Mouse (Mus musculus): ENCODE results near the gene Fam222b. TPM values are rescaled to one million over a fixed set of nuclear protein-coding genes. Genes with fewer than 3 reads are reported as not detected.

The Fam222b gene
- total RNA-seq, 2 experiments from 2014 or later: 6.5 to 13.5 TPM

DNA sequence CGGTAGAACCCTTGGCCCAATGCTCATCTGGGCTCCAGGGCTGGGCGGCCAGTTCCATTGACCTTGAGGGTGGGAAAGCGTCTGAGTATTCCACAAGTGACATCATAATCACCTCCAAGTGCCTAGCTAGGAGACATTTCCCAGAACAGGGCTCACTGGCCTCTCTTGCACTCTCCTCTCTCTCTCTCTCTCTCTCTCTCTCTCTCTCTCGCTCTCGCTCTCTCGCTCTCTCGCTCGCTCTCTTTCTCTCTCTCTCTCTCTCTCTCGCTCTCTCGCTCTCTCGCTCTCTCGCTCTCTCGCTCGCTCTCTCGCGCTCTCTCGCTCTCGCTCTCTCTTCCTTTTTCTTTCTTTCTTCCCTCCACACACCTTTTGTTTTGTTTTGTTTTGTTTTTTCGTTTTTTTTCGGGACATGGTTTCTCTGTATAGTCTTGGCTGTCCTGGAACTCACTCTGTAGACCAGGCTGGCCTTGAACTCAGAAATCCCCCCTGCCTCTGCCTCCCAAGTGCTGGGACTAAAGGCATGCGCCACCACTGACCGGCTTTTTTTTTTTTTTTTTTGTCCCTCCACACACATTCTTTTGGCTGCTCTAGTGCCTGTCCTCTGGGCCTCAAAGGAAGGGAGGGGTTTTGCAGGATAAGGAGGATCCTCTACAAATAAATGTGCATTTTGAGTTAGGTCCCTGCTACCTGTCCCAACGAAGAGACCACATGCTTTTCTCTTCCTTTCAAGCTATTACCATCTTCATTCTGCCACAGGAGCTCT is 100.8 kb downstream of the Fam222b start:
- no peak for ATAC-seq (replicated peaks; ENCODE audit: poor library complexity, severe bottlenecking)

DNA sequence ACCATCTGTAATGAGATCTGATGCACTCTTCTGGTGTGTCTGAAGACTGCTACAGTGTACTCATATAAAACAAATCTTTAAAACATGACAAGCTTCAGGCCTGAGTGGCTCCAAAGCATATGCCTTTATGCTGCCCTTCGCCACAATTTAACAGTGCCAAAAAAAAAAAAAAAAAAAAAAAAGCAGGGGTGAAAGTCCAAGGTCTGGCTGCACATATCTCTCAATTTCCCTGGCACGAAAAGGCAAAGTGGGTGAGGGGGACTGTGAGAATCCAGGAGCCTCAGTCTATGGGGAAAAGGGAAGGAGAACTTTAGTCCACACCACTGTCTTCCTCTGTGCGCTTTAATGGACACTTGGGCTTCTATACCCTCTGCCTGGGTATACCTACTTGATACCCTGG is 107.9 kb downstream of the Fam222b start:
- no peak for ATAC-seq (replicated peaks; ENCODE audit: poor library complexity, severe bottlenecking)

DNA sequence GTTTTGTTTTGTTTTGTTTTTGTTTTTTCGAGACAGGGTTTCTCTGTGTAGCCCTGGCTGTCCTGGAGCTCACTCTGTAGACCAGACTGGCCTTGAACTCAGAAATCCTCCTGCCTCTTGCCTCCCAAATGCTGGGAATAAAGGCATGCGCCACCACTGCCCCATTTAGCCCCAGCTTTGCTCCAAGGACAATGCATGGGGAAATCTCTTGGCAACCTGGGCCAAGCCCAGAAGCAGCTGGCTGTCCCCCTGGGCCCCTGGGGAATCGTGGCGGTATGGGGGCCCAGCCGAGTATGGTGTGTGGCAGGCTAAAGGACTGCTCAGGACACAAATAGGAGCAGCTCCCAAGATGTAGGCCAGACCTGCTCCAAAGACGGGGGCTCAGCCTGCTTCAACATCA is 109.8 kb downstream of the Fam222b start:
- no peak for ATAC-seq (replicated peaks; ENCODE audit: poor library complexity, severe bottlenecking)

DNA sequence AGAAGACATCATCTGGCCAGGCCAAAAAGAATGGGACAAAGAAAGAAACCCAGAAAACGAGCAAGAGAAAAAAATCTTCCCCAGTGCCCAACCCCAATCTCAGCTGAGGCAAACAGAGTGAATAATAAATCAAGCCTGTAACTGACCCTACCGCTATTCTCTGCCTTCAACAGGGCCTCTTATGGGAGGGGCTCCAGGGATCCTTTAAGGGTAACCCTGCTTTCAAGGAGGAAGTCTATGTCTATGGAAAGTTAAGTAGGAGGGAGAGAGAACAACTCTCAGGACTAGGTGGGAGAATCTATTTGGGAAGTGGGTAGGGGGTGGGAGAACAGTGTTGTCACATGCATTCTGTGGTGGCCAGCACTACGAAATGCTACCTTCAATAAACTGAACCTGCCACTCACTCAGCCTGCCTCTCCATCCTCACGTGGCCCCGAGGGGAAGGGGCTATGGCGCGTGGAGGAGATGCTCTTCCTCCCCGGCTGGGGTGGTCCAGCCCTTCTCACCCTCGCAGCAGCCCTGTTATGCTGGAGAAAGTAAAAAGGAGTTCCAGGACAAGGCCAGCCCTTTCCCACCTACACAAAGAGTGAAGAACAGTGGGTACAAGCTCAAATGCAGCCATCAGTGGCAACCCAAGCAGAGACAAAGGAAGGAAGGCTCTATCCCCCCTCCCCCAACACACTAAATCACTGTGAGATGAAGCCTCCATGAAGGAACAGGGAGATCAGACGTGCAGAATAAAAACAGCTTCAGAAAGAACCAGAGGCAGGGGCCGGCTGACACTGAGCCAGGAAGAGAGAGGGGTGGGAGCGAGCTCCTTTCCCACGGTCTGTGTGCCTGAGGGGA is 111.1 kb downstream of the Fam222b start:
- ATAC-seq (replicated peaks; ENCODE audit: poor library complexity, severe bottlenecking): no peak

Other genes with a start within 250 kb of the Fam222b start
- not detected in 2 replicates for gene Pipox, start 200.6 kb upstream of the Fam222b start, total RNA-seq (2014; fragmentation: Nextera tagmentation)
- gene Pipox, start 200.6 kb upstream of the Fam222b start, total RNA-seq (2017): 0.39 and 0.77 TPM in 2 replicates
- gene Sez6, start 163.9 kb upstream of the Fam222b start, total RNA-seq (2014; fragmentation: Nextera tagmentation): not detected in 2 replicates
- not detected in 2 replicates for gene Sez6, start 163.9 kb upstream of the Fam222b start, total RNA-seq (2017)
- gene Phf12, start 111.9 kb upstream of the Fam222b start, total RNA-seq (2014; fragmentation: Nextera tagmentation): 55.7 and 57.7 TPM in 2 replicates
- 16.2 and 28.2 TPM in 2 replicates for gene Phf12, start 111.9 kb upstream of the Fam222b start, total RNA-seq (2017)
- gene Dhrs13, start 62.4 kb upstream of the Fam222b start, total RNA-seq (2014; fragmentation: Nextera tagmentation): 7.6 and 14.0 TPM in 2 replicates
- 5.7 and 9.7 TPM in 2 replicates for gene Dhrs13, start 62.4 kb upstream of the Fam222b start, total RNA-seq (2017)
- gene Flot2, start 56.7 kb upstream of the Fam222b start, total RNA-seq (2014; fragmentation: Nextera tagmentation): 52.3 and 54.2 TPM in 2 replicates
- 57.7 and 73.4 TPM in 2 replicates for gene Flot2, start 56.7 kb upstream of the Fam222b start, total RNA-seq (2017)
- gene Eral1, start 14.3 kb upstream of the Fam222b start, total RNA-seq (2014; fragmentation: Nextera tagmentation): 17.8 and 18.7 TPM in 2 replicates
- gene Eral1, start 14.3 kb upstream of the Fam222b start, total RNA-seq (2017): 27.4 and 32.0 TPM in 2 replicates
- 4.9 and 7.3 TPM in 2 replicates for gene Traf4, start 70.9 kb downstream of the Fam222b start, total RNA-seq (2014; fragmentation: Nextera tagmentation)
- 2.8 and 3.6 TPM in 2 replicates for gene Traf4, start 70.9 kb downstream of the Fam222b start, total RNA-seq (2017)
- gene Nek8, start 82.0 kb downstream of the Fam222b start, total RNA-seq (2014; fragmentation: Nextera tagmentation): 3.5 and 14.4 TPM in 2 replicates
- gene Nek8, start 82.0 kb downstream of the Fam222b start, total RNA-seq (2017): 5.8 and 6.1 TPM in 2 replicates
- 1.1 and 3.5 TPM in 2 replicates for gene Tlcd1, start 82.1 kb downstream of the Fam222b start, total RNA-seq (2014; fragmentation: Nextera tagmentation)
- 2.9 and 4.1 TPM in 2 replicates for gene Tlcd1, start 82.1 kb downstream of the Fam222b start, total RNA-seq (2017)
- gene Rpl23a, start 88.9 kb downstream of the Fam222b start, total RNA-seq (2014; fragmentation: Nextera tagmentation): 5,451 and 5,560 TPM in 2 replicates
- gene Rpl23a, start 88.9 kb downstream of the Fam222b start, total RNA-seq (2017): 3,079 and 3,080 TPM in 2 replicates
- gene Rab34, start 93.8 kb downstream of the Fam222b start, total RNA-seq (2014; fragmentation: Nextera tagmentation): 6.1 and 7.2 TPM in 2 replicates
- gene Rab34, start 93.8 kb downstream of the Fam222b start, total RNA-seq (2017): 1.5 and 3.6 TPM in 2 replicates
- gene Proca1, start 98.7 kb downstream of the Fam222b start, total RNA-seq (2014; fragmentation: Nextera tagmentation): not detected in 2 replicates
- not detected in 2 replicates for gene Proca1, start 98.7 kb downstream of the Fam222b start, total RNA-seq (2017)
- 76.9 and 79.6 TPM in 2 replicates for gene Sdf2, start 151.1 kb downstream of the Fam222b start, total RNA-seq (2014; fragmentation: Nextera tagmentation)
- 41.4 and 48.8 TPM in 2 replicates for gene Sdf2, start 151.1 kb downstream of the Fam222b start, total RNA-seq (2017)
- gene Supt6, start 151.3 kb downstream of the Fam222b start, total RNA-seq (2014; fragmentation: Nextera tagmentation): 39.3 and 42.7 TPM in 2 replicates
- 35.2 and 41.1 TPM in 2 replicates for gene Supt6, start 151.3 kb downstream of the Fam222b start, total RNA-seq (2017)
- 67.9 and 73.6 TPM in 2 replicates for gene 2610507B11Rik, start 167.1 kb downstream of the Fam222b start, total RNA-seq (2014; fragmentation: Nextera tagmentation)
- gene 2610507B11Rik, start 167.1 kb downstream of the Fam222b start, total RNA-seq (2017): 70.6 and 76.0 TPM in 2 replicates
- 2.3 TPM in 1 of 2 replicates, not detected in the other for gene BC030499, start 196.2 kb downstream of the Fam222b start, total RNA-seq (2014; fragmentation: Nextera tagmentation)
- gene BC030499, start 196.2 kb downstream of the Fam222b start, total RNA-seq (2017): not detected in 2 replicates
- gene Spag5, start 206.9 kb downstream of the Fam222b start, total RNA-seq (2014; fragmentation: Nextera tagmentation): 11.9 and 25.4 TPM in 2 replicates
- gene Spag5, start 206.9 kb downstream of the Fam222b start, total RNA-seq (2017): 50.8 and 57.7 TPM in 2 replicates
- 0.69 and 2.8 TPM in 2 replicates for gene Aldoc, start 228.3 kb downstream of the Fam222b start, total RNA-seq (2014; fragmentation: Nextera tagmentation)
- gene Aldoc, start 228.3 kb downstream of the Fam222b start, total RNA-seq (2017): 0.15 TPM in 1 of 2 replicates, not detected in the other
- 47.6 and 51.6 TPM in 2 replicates for gene Pigs, start 233.8 kb downstream of the Fam222b start, total RNA-seq (2014; fragmentation: Nextera tagmentation)
- gene Pigs, start 233.8 kb downstream of the Fam222b start, total RNA-seq (2017): 13.7 and 14.9 TPM in 2 replicates
- gene Unc119, start 248.8 kb downstream of the Fam222b start, total RNA-seq (2014; fragmentation: Nextera tagmentation): 24.0 and 41.0 TPM in 2 replicates
- 11.9 and 18.5 TPM in 2 replicates for gene Unc119, start 248.8 kb downstream of the Fam222b start, total RNA-seq (2017)

All from granulocyte monocyte progenitor cell, adult 5-6 weeks (primary cell).